Mouse (Mus musculus) stomach, postnatal 0 days (tissue): ENCODE results near the gene Otulinl.

Experiments used
- CTCF ChIP-seq: IDR thresholded peaks from 2 replicates; pipeline ENCODE4 v1.5.1; 2016; ENCODE audit warnings: antibody characterized with exemption, low read depth, mild to moderate bottlenecking, moderate library complexity
- EP300 ChIP-seq: optimal IDR thresholded peaks from 2 replicates; pipeline ENCODE3; 2016; ENCODE audit warnings: antibody characterized with exemption

DNA sequence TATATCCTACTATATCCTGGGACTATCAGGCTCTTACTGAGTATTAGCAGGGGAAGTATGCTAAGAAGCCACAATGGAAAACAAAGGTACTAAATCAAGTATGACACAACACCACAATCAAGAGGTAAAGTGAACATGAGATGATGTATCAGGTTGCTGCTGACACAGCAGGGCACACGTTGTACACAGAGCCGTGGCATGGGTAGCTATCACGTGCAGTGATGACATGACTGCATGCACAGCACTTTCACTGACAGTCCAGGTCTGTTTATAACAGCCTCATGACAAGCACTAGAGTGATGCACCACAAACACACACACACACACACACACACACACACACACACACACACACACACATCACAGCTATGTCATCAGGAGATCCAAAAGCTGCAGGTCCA is 64.2 kb downstream of the Otulinl start:
- TF ChIP-seq EP300 (no peak), CTCF (no peak)
